Mouse (Mus musculus) cerebellum, adult 2 months (tissue): ENCODE data around the gene Cd160.

ENCODE experiments used
- CTCF ChIP-seq: fragments of 200-500 bp; IDR thresholded peaks from 2 replicates; pipeline ENCODE4 v1.5.1; 2011; ENCODE audit warnings: low read depth, mild to moderate bottlenecking, control low read depth, low read length, moderate library complexity, borderline replicate concordance; ENCODE audit not compliant: insufficient read depth
- POLR2A ChIP-seq: fragments of 200-500 bp; IDR thresholded peaks from 2 replicates; pipeline ENCODE4 v1.6.1; 2011; ENCODE audit warnings: low read length, control low read depth, borderline replicate concordance; ENCODE audit not compliant: insufficient read depth

GRCm38 (mm10) chr3:96755935-96756334, 73.2 kb downstream of the Cd160 start:
- TF ChIP-seq CTCF (no peak), POLR2A (no peak)
